Mouse (Mus musculus): ENCODE results near the gene Top3a.

DNA sequence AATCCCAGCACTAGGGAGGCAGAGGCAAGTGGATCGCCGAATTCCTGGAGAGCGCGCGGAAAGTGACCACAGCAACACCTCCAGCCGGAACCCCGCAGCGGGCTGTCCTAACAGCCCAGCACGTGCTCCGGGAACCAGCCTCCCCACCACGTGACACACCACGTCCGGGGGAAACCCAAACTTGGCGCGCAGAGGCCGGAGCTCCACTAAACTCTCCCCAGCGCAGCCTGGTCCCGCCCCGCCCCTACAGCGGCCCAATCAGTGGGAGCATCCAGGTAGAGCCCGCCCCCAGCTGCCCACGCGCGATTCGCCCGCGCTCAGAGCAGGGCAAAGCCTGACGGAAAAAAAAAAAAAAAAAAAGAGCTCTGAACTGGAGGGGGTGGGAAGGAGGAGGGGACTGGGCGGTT is 33.9 kb upstream of the Top3a start:
- no peak for TF ChIP-seq CTCF (IDR thresholded peaks at IDR 0.05)
- TF ChIP-seq EP300 (IDR thresholded peaks at IDR 0.05) = peak; percentile 19; the same call in 1 of the 2 replicates
